Mouse (Mus musculus): ENCODE data around the gene Xlr5a. TPM values are rescaled to one million over a fixed set of nuclear protein-coding genes. Genes with fewer than 3 reads are reported as not detected.
"Not testable (repeated sequence)": the region's sequence is repeated elsewhere in the genome, so short reads cannot be mapped to it uniquely, and the experiment has no call there.

The Xlr5a gene
- polyA plus RNA-seq (2014; fragmentation: Nextera tagmentation; extraction: Ambion mirVana) = not detected in 2 replicates

DNA sequence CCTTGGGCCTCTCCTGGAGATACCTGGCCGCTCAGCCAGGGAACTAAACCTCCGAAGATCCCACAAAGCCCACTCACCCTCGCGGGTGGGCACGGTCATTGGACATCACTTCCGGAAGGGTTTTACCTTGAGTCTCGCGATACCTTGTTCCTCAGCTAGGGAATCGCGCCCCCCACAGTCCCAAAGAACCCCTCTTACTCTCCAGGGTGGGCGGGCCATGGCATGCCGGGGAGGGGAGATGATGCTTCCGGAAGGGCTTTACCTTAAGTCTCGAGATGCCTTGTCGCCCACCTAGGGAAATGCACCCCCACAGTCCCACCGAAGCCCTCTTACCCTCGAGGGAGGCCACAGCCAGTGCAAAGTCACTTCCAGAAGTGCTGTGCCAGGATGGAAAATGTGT, at the start of gene Xlr5a, which contains the start of gene Xlr5c:
Gene Xlr5a, minus strand, starts transcription at position 101 of the 400 bp plus-strand sequence.
Gene Xlr5c, minus strand, starts transcription at position 101 of the 400 bp plus-strand sequence.
- WGBS = 92% methylated on average over 10 of the region's 17 CpGs
- H3K4me1 ChIP-seq (replicated peaks; ENCODE audit: control insufficient read depth, insufficient read depth, low read length); H3K36me3 ChIP-seq (replicated peaks; ENCODE audit: control insufficient read depth, insufficient read depth); DNase-seq (ENCODE audit: low spot score); H3K4me2 ChIP-seq (replicated peaks); H3K9ac ChIP-seq; H3K9me3 ChIP-seq (ENCODE audit: control insufficient read depth, low read length); H3K4me3 ChIP-seq (replicated peaks; ENCODE audit: low read length); ATAC-seq (ENCODE audit: low FRiP score); H3K27ac ChIP-seq; H3K27me3 ChIP-seq (ENCODE audit: control insufficient read depth, insufficient read depth, low read length): not testable (repeated sequence)

DNA sequence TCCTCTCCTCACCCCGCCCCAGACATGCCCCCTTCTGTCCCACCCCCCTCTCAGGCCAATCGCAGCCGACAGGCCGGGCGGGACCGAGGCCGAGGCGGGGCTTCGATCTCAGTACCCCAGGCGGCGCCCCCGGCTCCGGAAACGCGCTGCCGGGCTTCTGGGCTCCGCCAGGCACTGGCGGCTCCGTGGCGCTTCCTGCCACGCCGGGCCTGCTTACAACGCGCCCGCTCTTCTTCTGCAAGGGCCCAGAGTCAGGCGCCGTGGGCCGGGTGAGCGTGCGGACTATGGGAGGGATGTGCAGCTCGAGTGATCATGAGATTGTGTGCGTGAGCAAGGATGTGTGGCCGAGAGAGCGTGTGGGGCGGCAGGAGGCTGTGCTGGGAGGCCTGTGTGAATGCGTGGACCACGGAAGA, 49.7 kb upstream of the Xlr5a start, which contains the start of gene Zfp275:
Gene Zfp275, plus strand, starts transcription at position 139 of the 413 bp plus-strand sequence.
- 24% methylated on average over 37 of the region's 37 CpGs for WGBS
- peak; percentile 93 for ATAC-seq (ENCODE audit: low FRiP score)
- H3K9me3 ChIP-seq (ENCODE audit: control insufficient read depth, low read length) = no peaks in the 10 kb centered on the region

GRCm38 (mm10) chrX:73342068-73342467, 49.3 kb upstream of the Xlr5a start:
- DNase-seq (ENCODE audit: low spot score) (no peak), ATAC-seq (ENCODE audit: low FRiP score) (0 out of 2 replicates have a peak, but pooled peaks have one; percentile 49)
- Histone ChIP-seq H3K4me1 (replicated peaks; ENCODE audit: control insufficient read depth, insufficient read depth, low read length) (peaks cover 6% of the 10 kb centered on the region), H3K27ac (peak overlapping the region; percentile 70; the same call in 1 of the 2 replicates), H3K9me3 (ENCODE audit: control insufficient read depth, low read length) (no peaks in the 10 kb centered on the region), H3K27me3 (ENCODE audit: control insufficient read depth, insufficient read depth, low read length) (no peaks in the 10 kb centered on the region), H3K4me3 (replicated peaks; ENCODE audit: low read length) (peak overlapping the region; percentile 54), H3K36me3 (replicated peaks; ENCODE audit: control insufficient read depth, insufficient read depth) (no peaks in the 10 kb centered on the region), H3K9ac (peak overlapping the region; percentile 73; the same call in 1 of the 2 replicates), H3K4me2 (replicated peaks) (peak overlapping the region; percentile 63)
- 35% methylated on average over 3 of the region's 3 CpGs for WGBS

More for the DNA sequence above, 49.7 kb upstream of the Xlr5a start, which contains the start of gene Zfp275:
- Histone ChIP-seq H3K9ac (peak within 1 kb of the TSS; percentile 73), H3K27me3 (ENCODE audit: control insufficient read depth, insufficient read depth, low read length) (no peaks in the 10 kb centered on the region), H3K36me3 (replicated peaks; ENCODE audit: control insufficient read depth, insufficient read depth) (no peaks in the 10 kb centered on the region), H3K4me2 (replicated peaks) (peak within 1 kb of the TSS; percentile 63), H3K4me1 (replicated peaks; ENCODE audit: control insufficient read depth, insufficient read depth, low read length) (peaks cover 6% of the 10 kb centered on the region), H3K27ac (peak within 1 kb of the TSS; percentile 70), H3K4me3 (replicated peaks; ENCODE audit: low read length) (peak within 1 kb of the TSS; percentile 54)
- peak; percentile 64 for DNase-seq (ENCODE audit: low spot score)

DNA sequence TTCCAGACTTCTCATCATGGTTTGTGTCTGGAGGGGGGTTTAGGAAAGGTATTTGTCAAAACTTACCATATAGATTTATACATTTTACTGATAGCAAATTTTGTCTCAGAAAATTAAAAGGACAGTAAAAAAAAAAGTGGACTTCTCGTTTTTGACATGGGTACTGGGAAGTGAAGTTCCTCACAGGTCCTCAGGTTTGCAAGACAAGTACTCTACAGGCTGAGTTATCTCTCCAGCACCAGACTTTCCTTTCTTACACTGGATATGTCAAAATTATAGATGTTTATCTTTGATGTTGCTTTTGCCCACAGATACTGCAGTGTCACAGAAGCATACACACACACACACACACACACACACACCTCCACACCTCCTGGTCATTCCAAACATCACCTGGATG, 48.7 kb upstream of the Xlr5a start:
- H3K27me3 ChIP-seq (ENCODE audit: control insufficient read depth, insufficient read depth, low read length) = no peaks in the 10 kb centered on the region
- no peaks in the 10 kb centered on the region for H3K9me3 ChIP-seq (ENCODE audit: control insufficient read depth, low read length)
- DNase-seq (ENCODE audit: low spot score) (no peak), ATAC-seq (ENCODE audit: low FRiP score) (no peak)
- H3K4me2 ChIP-seq (replicated peaks) = no peak overlapping the region
- H3K9ac ChIP-seq = no peak overlapping the region
- no peaks in the 10 kb centered on the region for H3K36me3 ChIP-seq (replicated peaks; ENCODE audit: control insufficient read depth, insufficient read depth)
- peaks cover 6% of the 10 kb centered on the region for H3K4me1 ChIP-seq (replicated peaks; ENCODE audit: control insufficient read depth, insufficient read depth, low read length)
- no peak overlapping the region for H3K27ac ChIP-seq
- 50% methylated on average over 1 of the region's 1 CpGs for WGBS
- H3K4me3 ChIP-seq (replicated peaks; ENCODE audit: low read length) = no peak overlapping the region

- no peak within 1 kb of the TSS for H3K9ac ChIP-seq
- H3K27me3 ChIP-seq (ENCODE audit: control insufficient read depth, insufficient read depth, low read length) = no peaks in the 10 kb centered on the region
- ATAC-seq (ENCODE audit: low FRiP score) (no peak), DNase-seq (ENCODE audit: low spot score) (no peak)
- no peak within 1 kb of the TSS for H3K4me2 ChIP-seq (replicated peaks)
- WGBS = 90% methylated on average over 4 of the region's 4 CpGs
- no peak within 1 kb of the TSS for H3K27ac ChIP-seq
- no peaks in the 10 kb centered on the region for H3K4me1 ChIP-seq (replicated peaks; ENCODE audit: control insufficient read depth, insufficient read depth, low read length)
- no peaks in the 10 kb centered on the region for H3K36me3 ChIP-seq (replicated peaks; ENCODE audit: control insufficient read depth, insufficient read depth)
- H3K4me3 ChIP-seq (replicated peaks; ENCODE audit: low read length) = no peak within 1 kb of the TSS
- H3K9me3 ChIP-seq (ENCODE audit: control insufficient read depth, low read length) = no peaks in the 10 kb centered on the region
Measured at GRCm38 (mm10) chrX:73336740-73337139, 44.0 kb upstream of the Xlr5a start, which contains the start of gene Gm45015. TSS of gene Gm45015 (minus strand) at chrX:73336840.

DNA sequence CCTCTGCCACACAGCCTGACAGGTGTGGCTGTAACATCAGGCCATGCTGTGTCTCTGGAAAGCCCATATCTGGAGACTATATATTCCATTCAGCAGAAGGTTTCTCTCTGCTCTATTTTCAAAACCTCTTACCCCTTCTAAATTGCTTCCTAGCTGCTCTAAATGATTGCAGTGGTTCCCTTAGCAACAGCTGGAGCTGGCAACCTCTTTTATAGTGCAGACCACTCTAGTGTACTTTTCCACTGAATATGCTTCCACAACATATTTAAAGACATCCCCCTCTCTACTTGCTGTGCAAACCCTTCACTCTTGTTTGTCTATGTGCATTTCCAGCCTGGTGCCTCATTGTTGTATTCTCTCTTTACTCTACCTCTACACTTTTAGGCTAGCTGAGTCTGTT, 40.8 kb upstream of the Xlr5a start:
- H3K4me2 ChIP-seq (replicated peaks) = no peak overlapping the region
- H3K27me3 ChIP-seq (ENCODE audit: control insufficient read depth, insufficient read depth, low read length) = no peaks in the 10 kb centered on the region
- no peak overlapping the region for H3K4me3 ChIP-seq (replicated peaks; ENCODE audit: low read length)
- no peaks in the 10 kb centered on the region for H3K4me1 ChIP-seq (replicated peaks; ENCODE audit: control insufficient read depth, insufficient read depth, low read length)
- H3K36me3 ChIP-seq (replicated peaks; ENCODE audit: control insufficient read depth, insufficient read depth) = no peaks in the 10 kb centered on the region
- ATAC-seq (ENCODE audit: low FRiP score) (no peak), DNase-seq (ENCODE audit: low spot score) (no peak)
- H3K27ac ChIP-seq = no peak overlapping the region
- no peaks in the 10 kb centered on the region for H3K9me3 ChIP-seq (ENCODE audit: control insufficient read depth, low read length)
- no peak overlapping the region for H3K9ac ChIP-seq

DNA sequence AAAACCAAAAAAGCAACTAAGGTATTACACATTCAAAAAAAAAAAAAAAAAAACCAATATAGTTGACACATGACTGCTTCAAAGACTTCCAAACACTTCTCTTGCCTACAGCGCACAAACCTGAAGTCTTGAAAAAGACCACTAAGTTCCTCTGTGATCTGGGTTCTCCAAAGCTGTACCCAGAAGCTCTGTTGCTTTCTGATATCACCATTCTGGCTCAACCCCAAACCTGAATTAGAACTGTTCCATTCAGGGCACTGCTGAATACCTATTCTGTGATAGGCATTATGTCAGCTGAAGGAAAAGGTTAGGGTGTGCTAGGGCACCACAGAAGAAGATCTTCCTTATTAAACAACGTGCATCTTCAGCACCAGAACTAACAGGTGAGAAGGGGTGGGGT, 34.4 kb upstream of the Xlr5a start:
- ATAC-seq (ENCODE audit: low FRiP score) (no peak), DNase-seq (ENCODE audit: low spot score) (no peak)
- Histone ChIP-seq H3K27ac (no peak overlapping the region), H3K36me3 (replicated peaks; ENCODE audit: control insufficient read depth, insufficient read depth) (no peaks in the 10 kb centered on the region), H3K9me3 (ENCODE audit: control insufficient read depth, low read length) (no peaks in the 10 kb centered on the region), H3K9ac (no peak overlapping the region), H3K4me2 (replicated peaks) (no peak overlapping the region), H3K4me3 (replicated peaks; ENCODE audit: low read length) (no peak overlapping the region), H3K27me3 (ENCODE audit: control insufficient read depth, insufficient read depth, low read length) (no peaks in the 10 kb centered on the region), H3K4me1 (replicated peaks; ENCODE audit: control insufficient read depth, insufficient read depth, low read length) (no peaks in the 10 kb centered on the region)
- WGBS = 88% methylated on average over 2 of the region's 2 CpGs

GRCm38 (mm10) chrX:73321029-73321428, 28.3 kb upstream of the Xlr5a start:
- Histone ChIP-seq H3K4me2 (replicated peaks) (no peak overlapping the region), H3K36me3 (replicated peaks; ENCODE audit: control insufficient read depth, insufficient read depth) (no peaks in the 10 kb centered on the region), H3K4me1 (replicated peaks; ENCODE audit: control insufficient read depth, insufficient read depth, low read length) (no peaks in the 10 kb centered on the region), H3K9me3 (ENCODE audit: control insufficient read depth, low read length) (no peaks in the 10 kb centered on the region), H3K27ac (no peak overlapping the region), H3K4me3 (replicated peaks; ENCODE audit: low read length) (no peak overlapping the region), H3K27me3 (ENCODE audit: control insufficient read depth, insufficient read depth, low read length) (no peaks in the 10 kb centered on the region), H3K9ac (no peak overlapping the region)
- ATAC-seq (ENCODE audit: low FRiP score) (no peak), DNase-seq (ENCODE audit: low spot score) (no peak)
- WGBS = 82% methylated on average over 3 of the region's 3 CpGs

DNA sequence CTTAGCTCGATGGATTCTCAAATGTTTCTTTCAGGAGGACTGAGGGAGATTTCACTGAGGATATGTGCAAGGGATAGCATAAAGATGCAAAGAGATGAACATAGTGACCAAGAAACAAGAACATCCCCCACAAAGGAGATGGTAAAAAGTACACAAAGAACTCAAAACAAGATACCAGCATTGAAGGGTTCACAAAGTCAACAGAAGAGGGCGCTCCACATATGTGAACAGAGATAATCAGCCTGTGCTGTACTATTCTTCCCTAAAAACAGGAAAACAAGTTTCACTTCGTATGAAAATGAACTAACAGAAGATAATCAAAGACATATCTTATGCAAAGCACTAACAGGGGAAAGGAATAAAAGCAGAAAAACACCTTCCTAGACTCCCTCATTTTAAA, 19.7 kb upstream of the Xlr5a start:
- Histone ChIP-seq H3K27me3 (ENCODE audit: control insufficient read depth, insufficient read depth, low read length) (no peaks in the 10 kb centered on the region), H3K4me2 (replicated peaks) (no peak overlapping the region), H3K27ac (no peak overlapping the region), H3K9me3 (ENCODE audit: control insufficient read depth, low read length) (no peaks in the 10 kb centered on the region), H3K4me3 (replicated peaks; ENCODE audit: low read length) (no peak overlapping the region), H3K9ac (no peak overlapping the region), H3K4me1 (replicated peaks; ENCODE audit: control insufficient read depth, insufficient read depth, low read length) (no peaks in the 10 kb centered on the region), H3K36me3 (replicated peaks; ENCODE audit: control insufficient read depth, insufficient read depth) (no peaks in the 10 kb centered on the region)
- WGBS = 38% methylated on average over 3 of the region's 3 CpGs
- peak; percentile 53 for DNase-seq (ENCODE audit: low spot score)
- no peak for ATAC-seq (ENCODE audit: low FRiP score)

- DNase-seq (ENCODE audit: low spot score); H3K4me3 ChIP-seq (replicated peaks; ENCODE audit: low read length); H3K4me1 ChIP-seq (replicated peaks; ENCODE audit: control insufficient read depth, insufficient read depth, low read length); ATAC-seq (ENCODE audit: low FRiP score); H3K27me3 ChIP-seq (ENCODE audit: control insufficient read depth, insufficient read depth, low read length); H3K9ac ChIP-seq; H3K4me2 ChIP-seq (replicated peaks); H3K27ac ChIP-seq; H3K36me3 ChIP-seq (replicated peaks; ENCODE audit: control insufficient read depth, insufficient read depth); H3K9me3 ChIP-seq (ENCODE audit: control insufficient read depth, low read length): not testable (repeated sequence)
- WGBS = 73% methylated on average over 7 of the region's 10 CpGs
Measured at GRCm38 (mm10) chrX:73295745-73296144, 3.0 kb upstream of the Xlr5a start.

All from hindbrain, embryonic 14.5 days (tissue).